Mouse (Mus musculus) brain, embryonic 14.5 days (tissue): Measurements from ENCODE around the gene Wdr72.

Experiments
- CTCF ChIP-seq: fragments of 200-500 bp; IDR thresholded peaks from 2 replicates; pipeline ENCODE4 v1.5.1; 2012; ENCODE audit warnings: inconsistent platforms, mild to moderate bottlenecking, moderate library complexity, borderline replicate concordance; ENCODE audit not compliant: insufficient read depth, insufficient read length; ENCODE audit errors: extremely low read depth
- POLR2A ChIP-seq: fragments of 200-500 bp; IDR thresholded peaks from 2 replicates; pipeline ENCODE4 v1.6.1; 2012; ENCODE audit warnings: mild to moderate bottlenecking, inconsistent platforms, borderline replicate concordance; ENCODE audit not compliant: poor library complexity, insufficient read depth, insufficient read length, severe bottlenecking; ENCODE audit errors: extremely low read depth

GRCm38 (mm10) chr9:74066766-74067165 is 43.4 kb upstream of the Wdr72 start:
- TF ChIP-seq POLR2A (no peak), CTCF (no peak)
